Mouse (Mus musculus): Measurements from ENCODE around the gene Map2k6.

The Map2k6 gene

GRCm38 (mm10) chr11:110405607-110406006 is 6.7 kb downstream of the Map2k6 start:
- no peak for DNase-seq

DNA sequence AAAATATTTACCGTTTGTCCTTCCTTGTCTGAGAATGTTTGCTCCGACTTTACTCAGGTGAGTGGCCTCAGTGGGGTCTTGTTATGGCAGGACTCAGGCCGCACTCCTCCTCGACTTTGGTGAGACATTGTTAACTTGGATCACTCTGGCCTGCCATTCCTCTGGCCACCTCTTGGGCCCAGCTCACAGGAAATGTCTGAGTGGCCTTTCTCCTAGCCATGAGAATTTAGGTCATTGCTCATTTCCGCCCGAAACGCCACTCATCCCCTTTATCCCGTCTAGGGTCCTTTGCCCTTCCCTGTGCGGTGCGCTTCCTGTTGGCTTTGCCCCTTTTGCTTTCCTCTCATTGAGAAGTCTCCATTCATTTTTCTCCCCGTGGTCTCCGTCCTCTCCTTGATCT is 10.2 kb downstream of the Map2k6 start:
- DNase-seq, result no peak

- no peak for DNase-seq
These were observed 10.9 kb downstream of the Map2k6 start for GRCm38 (mm10) chr11:110409776-110410175.

DNA sequence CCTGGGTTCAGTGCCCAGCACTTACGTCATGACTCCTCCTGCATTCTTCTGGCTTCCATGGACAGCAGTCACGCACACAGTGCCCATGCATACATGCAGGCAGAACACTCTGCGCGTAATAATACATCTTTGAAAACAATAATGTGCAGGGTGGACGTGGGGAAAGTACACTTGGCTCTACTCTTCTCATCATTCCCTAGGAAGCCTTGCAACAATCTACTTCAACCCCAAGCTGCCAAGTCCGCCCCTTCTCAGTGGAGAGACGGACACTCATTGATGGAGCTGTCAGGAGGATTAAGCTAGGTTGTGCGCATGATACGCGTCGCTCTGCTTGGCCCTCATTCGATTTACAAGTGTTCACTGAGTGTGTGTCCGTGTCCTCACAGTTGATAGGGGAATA is 12.7 kb downstream of the Map2k6 start:
- DNase-seq, result no peak

DNA sequence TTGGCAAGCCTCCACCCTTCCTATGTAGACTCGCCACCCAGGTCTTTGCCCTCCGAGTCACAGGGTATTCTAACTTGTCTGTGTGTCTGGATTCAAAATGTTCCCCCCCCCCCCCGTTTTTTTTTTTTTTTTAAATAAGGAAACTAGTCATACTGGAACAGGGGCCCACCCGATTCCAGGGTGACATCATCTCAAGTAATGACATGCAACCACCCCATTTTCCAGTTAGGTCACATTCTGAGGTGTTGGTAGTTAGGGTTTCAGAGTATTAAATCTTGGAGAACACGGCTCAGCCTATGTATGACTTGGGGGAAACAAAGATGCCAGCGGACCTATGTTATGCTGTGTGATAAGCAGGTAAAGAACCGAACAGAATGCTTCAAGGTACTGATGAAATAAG is 15.3 kb downstream of the Map2k6 start:
- DNase-seq, result no peak

DNA sequence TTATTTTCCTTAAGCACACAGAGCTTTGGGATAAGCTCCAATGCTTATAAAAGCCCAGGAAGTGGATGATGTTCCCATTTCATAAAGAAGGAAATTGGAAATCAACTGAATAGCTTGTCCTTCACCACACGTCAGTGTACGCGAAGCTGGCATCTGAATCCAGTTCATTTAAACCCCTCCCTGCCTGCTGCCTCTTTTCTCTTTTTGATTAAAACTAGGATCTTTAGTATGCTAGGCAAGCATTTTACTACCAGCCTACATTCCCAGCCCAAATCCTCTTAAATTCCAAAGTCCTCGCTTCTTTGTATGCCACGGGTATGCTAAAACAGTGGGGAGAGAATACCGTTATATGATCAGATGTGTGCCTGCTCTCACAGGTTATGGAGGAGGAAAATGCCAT is 17.8 kb downstream of the Map2k6 start:
- DNase-seq, result peak; percentile 33

DNA sequence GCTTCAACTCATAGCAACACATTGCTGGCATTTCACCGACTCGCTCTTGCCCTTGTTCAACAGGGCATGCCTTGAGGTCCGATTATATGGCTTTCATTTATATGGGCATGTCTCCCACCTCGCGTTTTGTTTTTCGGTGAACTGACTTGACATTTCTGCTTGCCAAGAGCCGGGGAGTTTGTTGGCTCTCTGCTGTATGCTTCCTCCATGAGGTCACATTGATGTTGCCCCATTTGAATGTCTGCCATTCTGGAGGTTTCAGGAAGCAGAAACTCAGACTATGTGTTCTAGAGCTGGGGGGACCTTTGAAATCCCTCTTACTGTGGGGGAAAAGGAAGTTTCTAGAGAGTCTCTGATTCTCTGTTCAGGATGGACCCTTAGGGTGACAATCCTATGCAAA is 21.5 kb downstream of the Map2k6 start:
- DNase-seq, result no peak

GRCm38 (mm10) chr11:110426572-110427145 is 27.7 kb downstream of the Map2k6 start:
- no peak for DNase-seq

GRCm38 (mm10) chr11:110427159-110427561 is 28.2 kb downstream of the Map2k6 start:
- DNase-seq, result no peak

DNA sequence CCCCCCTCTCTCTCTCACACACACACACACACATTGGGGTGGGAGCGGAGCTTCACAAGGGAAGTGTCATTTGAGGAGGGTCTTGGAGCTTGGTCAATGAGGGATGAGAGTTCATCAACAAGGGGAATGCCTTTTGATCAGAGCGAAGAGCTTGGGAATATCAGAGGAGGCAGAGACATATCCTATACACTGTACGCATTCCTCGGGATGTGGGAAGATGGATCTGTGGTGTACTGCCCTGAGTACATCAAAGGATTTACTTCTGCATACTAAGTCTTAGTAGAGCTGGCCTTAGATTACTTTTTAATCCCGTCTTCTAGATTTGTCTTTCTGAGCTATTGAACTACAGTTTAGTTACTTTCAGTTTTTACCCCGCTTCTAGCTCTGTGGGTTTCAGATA is 30.1 kb downstream of the Map2k6 start:
- DNase-seq, result no peak

GRCm38 (mm10) chr11:110429837-110430418 is 31.0 kb downstream of the Map2k6 start:
- no peak for DNase-seq

- DNase-seq, result no peak
These were observed 37.1 kb downstream of the Map2k6 start for GRCm38 (mm10) chr11:110435839-110436556.

GRCm38 (mm10) chr11:110436998-110437397 is 38.1 kb downstream of the Map2k6 start:
- DNase-seq, result no peak

DNA sequence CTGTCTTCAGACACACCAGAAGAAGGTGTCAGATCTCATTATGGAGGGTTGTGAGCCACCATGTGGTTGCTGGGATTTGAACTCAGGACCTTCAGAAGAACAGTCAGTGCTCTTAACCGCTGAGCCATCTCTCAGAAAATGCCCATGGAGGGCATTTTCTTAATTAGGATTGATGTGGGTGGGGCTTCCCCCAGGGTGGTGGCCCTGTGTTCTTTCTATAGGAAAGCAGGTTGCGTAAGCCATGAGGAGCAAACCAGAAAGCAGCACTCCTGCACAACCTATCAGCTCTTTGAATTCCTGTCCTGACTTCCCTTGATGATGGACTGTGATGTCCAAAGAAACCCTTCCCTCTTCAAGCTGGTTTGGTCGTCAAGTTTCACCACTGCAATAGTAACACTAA is 39.2 kb downstream of the Map2k6 start:
- no peak for DNase-seq

DNA sequence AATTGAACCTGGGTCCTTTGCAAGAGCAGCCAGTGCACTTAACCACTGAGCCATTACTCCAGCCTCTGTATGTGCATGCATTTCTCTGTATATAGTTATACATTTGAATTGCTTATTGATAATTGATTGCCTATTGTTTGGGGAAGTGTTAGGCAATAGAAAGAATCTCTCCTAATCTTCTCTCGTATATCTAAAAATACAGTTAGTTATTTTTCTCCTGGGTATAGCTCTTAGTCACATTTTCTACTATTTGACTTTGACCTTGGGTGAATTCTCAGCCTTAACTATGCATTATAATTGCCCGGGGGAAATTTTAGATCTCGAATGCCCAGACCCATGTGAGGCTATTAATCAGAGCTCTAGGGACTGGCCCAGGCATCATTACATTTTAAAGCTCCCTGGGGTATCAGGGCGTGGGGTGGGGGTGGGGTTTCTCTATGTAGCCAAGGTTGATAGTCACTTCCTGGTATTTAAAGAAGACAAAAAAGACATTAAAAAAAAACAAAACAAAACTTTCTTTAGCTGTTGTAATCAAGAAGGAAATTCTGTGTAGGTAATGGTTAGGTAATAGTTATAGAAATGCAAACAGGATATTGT is 39.9 kb downstream of the Map2k6 start:
- no peak for DNase-seq

GRCm38 (mm10) chr11:110439354-110439753 is 40.4 kb downstream of the Map2k6 start:
- no peak for DNase-seq

- no peak for DNase-seq
These were observed 45.7 kb downstream of the Map2k6 start for GRCm38 (mm10) chr11:110444576-110444975.

GRCm38 (mm10) chr11:110448131-110448725 is 49.3 kb downstream of the Map2k6 start:
- DNase-seq, result no peak

GRCm38 (mm10) chr11:110448726-110449161 is 49.8 kb downstream of the Map2k6 start:
- DNase-seq, result no peak

DNA sequence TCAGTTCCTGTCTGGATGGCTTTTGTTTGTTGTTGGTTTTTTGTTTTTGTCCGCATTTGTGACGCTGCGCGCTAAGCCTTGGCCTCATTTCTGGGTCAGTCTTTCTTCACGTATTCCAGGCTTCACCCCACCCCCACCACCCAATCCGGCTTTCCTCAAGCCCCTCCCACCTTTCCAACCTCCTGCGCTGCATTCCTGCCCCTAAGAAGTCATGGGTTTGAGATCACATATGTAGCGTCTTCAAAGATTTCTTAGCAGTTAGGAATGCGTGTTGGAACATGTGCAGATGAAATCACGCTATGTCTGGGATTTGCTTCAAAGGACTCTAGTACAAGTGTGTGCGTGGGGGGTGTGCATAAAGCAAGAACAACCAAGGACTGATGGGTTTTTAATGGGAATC is 50.3 kb downstream of the Map2k6 start:
- DNase-seq, result peak; percentile 23

DNA sequence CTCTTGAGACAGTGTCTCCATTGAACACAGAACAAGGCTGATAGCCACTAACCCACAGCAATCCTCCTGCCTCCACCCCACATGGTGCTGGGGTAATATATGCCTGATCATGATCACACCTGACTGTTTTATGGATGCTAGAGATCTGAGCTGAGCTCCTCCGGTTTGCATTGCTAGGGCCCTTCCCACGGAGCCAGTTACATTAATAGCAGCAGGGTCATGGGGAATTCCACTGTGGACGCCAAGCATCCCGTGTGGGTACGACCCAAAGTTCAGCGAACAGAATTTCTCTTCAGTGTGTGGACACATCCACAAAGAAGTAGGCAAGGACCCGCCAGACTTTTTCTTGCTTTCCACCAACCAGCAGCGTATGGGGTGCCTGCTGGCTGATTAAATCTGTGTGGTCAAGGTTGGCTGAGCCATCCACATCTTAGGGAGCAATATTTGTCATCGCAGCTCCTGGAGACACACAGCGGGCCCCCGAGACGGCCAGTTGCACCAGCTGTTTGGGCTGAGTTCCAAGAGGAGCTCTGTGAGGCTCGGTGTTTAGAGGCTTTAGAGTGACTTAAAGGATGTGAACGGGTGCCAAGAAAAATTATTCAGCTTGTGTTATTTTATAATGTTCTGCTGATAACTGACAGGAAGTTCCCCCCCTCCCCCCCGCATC is 51.3 kb downstream of the Map2k6 start:
- DNase-seq, result peak; percentile 23

DNA sequence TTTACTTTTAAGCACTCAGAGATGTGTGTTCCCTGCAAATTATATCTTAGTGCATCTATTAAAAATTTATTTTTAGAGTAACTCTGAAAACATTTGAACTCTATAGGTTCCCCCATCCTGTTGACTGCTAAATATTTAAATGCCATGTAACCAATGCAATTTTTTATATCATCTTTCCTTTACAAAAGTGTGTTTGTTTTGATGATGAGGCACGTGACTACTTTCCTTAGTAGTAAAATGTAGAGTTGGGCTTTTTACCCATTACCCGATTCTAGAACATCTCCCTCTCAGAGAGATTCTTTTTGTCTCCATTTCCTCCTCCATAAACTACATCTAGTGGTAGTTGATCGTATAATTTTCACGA is 51.8 kb downstream of the Map2k6 start:
- no peak for DNase-seq

DNA sequence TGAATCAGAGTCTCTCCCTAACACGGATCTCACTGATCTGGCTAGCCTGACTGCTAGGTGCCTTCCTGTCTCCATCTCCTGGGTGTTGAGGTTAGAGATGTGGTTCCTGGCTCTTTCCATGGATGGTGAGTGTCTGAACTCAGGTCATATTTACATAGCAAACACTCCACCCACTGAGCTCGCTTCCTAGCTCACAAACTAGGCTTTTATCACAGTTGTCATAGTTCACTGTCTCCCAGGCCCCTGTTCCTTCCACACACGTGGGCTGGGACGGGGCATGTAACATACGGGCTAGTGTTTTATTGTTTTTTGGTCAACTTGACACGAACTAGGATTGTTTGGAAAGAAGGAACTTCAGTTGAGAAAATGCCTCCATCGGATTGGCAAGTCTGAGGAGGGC is 52.7 kb downstream of the Map2k6 start:
- no peak for DNase-seq

Data from layer of hippocampus, adult 9-11 months (tissue).